Mouse (Mus musculus) hindbrain, embryonic 16.5 days (tissue): ENCODE results near the gene Map3k19. TPM values are rescaled to one million over a fixed set of nuclear protein-coding genes. Genes with fewer than 3 reads are reported as not detected.

ENCODE experiments used
- ATAC-seq: fragments of 200-750 bp; cut with Nextera tagmentation; 2 replicates; pipeline ENCODE4 v1.8.0; 2017; ENCODE audit warnings: moderate TSS enrichment, moderate library complexity
- H3K27ac ChIP-seq: fragments of 300-500 bp; sonication (generic); 2 replicates; pipeline ENCODE4 v1.5.1; 2014; ENCODE audit warnings: low read depth, mild to moderate bottlenecking, control low read depth, low read length, moderate library complexity
- H3K27me3 ChIP-seq: fragments of 300-500 bp; sonication (generic); replicated peaks from 2 replicates; pipeline ENCODE4 v1.6.1; 2014; ENCODE audit warnings: low read length; ENCODE audit not compliant: control insufficient read depth, insufficient read depth
- H3K36me3 ChIP-seq: fragments of 300-500 bp; sonication (generic); 2 replicates; pipeline ENCODE4 v1.6.1; 2014; ENCODE audit warnings: mild to moderate bottlenecking, low read length, moderate library complexity, mixed read lengths; ENCODE audit not compliant: control insufficient read depth, insufficient read depth
- H3K4me1 ChIP-seq: fragments of 300-500 bp; sonication (generic); 2 replicates; pipeline ENCODE4 v1.6.1; 2014; ENCODE audit warnings: low read depth, low read length; ENCODE audit not compliant: control insufficient read depth, insufficient read depth
- H3K4me2 ChIP-seq: fragments of 300-500 bp; sonication (generic); 2 replicates; pipeline ENCODE4 v1.6.1; 2014; ENCODE audit warnings: mild to moderate bottlenecking, low read length, control low read depth, moderate library complexity
- H3K4me3 ChIP-seq: fragments of 300-500 bp; sonication (generic); 2 replicates; pipeline ENCODE4 v1.5.1; 2014; ENCODE audit warnings: mild to moderate bottlenecking, low read length, control low read depth, moderate library complexity
- H3K9ac ChIP-seq: fragments of 300-500 bp; sonication (generic); 2 replicates; pipeline ENCODE4 v1.6.1; 2014; ENCODE audit warnings: low read depth, mild to moderate bottlenecking, control low read depth, low read length, moderate library complexity
- H3K9me3 ChIP-seq: fragments of 300-500 bp; sonication (generic); 2 replicates; pipeline ENCODE4 v1.6.1; 2014; ENCODE audit warnings: mild to moderate bottlenecking, low read length, moderate library complexity; ENCODE audit not compliant: control insufficient read depth
- WGBS: fragments of 180-500 bp; shearing (Covaris S2); extraction: QIAGEN DNeasy Blood & Tissue Kit; methylation state at CpG from one replicate; pipeline ENCODE4 v1.1.7; 2014; 5-methylcytosine and 5-hydroxymethylcytosine counted together
- polyA plus RNA-seq: library from polyadenylated mRNA; unstranded; fragments of >200 nt; fragmentation: Nextera tagmentation; extraction: Ambion mirVana; gene quantifications from 2 replicates; pipeline ENCODE4 v1.2.1, GENCODE M21; 2015

The Map3k19 gene
- polyA plus RNA-seq, 1 experiment from 2014 or later: 0.84 TPM

DNA sequence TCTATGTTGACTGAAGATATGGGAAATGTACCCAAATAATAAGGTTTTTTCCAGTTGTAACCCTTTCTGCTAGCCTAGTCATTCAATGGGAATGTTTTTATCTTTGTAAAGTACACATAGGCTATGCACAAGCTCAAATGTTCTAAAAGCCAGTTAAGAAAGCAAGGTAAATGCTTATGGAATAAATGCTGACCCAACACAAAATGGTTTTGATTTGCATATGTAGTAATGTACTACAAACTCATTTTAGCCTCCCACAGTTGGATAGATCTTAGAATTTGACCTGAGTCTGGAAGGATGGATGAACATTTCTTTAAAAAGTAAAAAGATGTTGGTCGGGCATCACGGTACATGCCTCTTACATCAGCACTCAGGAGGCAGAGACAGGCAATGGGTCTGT lies 88.1 kb downstream of the Map3k19 start:
- no peaks in the 10 kb centered on the region for H3K27me3 ChIP-seq
- H3K9me3 ChIP-seq: no peaks in the 10 kb centered on the region
- WGBS: 91% methylated on average over 2 of the region's 2 CpGs
- no peak overlapping the region for H3K4me3 ChIP-seq
- H3K9ac ChIP-seq: no peak overlapping the region
- H3K27ac ChIP-seq: no peak overlapping the region
- no peaks in the 10 kb centered on the region for H3K36me3 ChIP-seq
- no peaks in the 10 kb centered on the region for H3K4me1 ChIP-seq
- H3K4me2 ChIP-seq: no peak overlapping the region
- no peak for ATAC-seq

GRCm38 (mm10) chr1:127765468-127765867 lies 89.4 kb downstream of the Map3k19 start:
- ATAC-seq: peak; percentile 45; the same call in 1 of the 2 replicates
- no peaks in the 10 kb centered on the region for H3K9me3 ChIP-seq
- H3K9ac ChIP-seq: no peak overlapping the region
- no peaks in the 10 kb centered on the region for H3K4me1 ChIP-seq
- H3K36me3 ChIP-seq: no peaks in the 10 kb centered on the region
- 68% methylated on average over 2 of the region's 2 CpGs for WGBS
- no peaks in the 10 kb centered on the region for H3K27me3 ChIP-seq
- H3K4me3 ChIP-seq: no peak overlapping the region
- no peak overlapping the region for H3K4me2 ChIP-seq
- H3K27ac ChIP-seq: no peak overlapping the region

Other genes with a start within 250 kb of the Map3k19 start
- 49.0 and 50.5 TPM in 2 replicates for gene Tmem163, start 175.5 kb downstream of the Map3k19 start, polyA plus RNA-seq
- gene Acmsd, start 125.6 kb downstream of the Map3k19 start, polyA plus RNA-seq: 0.14 TPM in 1 of 2 replicates, not detected in the other
- gene Ccnt2, start 80.9 kb downstream of the Map3k19 start, polyA plus RNA-seq: 75.6 and 84.4 TPM in 2 replicates
- 20.9 and 21.1 TPM in 2 replicates for gene Rab3gap1, start 13.7 kb upstream of the Map3k19 start, polyA plus RNA-seq
- gene Zranb3, start 248.0 kb upstream of the Map3k19 start, polyA plus RNA-seq: 3.3 and 4.6 TPM in 2 replicates
- 74.9 and 79.6 TPM in 2 replicates for gene R3hdm1, start 248.3 kb upstream of the Map3k19 start, polyA plus RNA-seq